Mouse (Mus musculus): ENCODE measurements at regions not wholly inside any gene's neighbourhood (a gene's known extent, or its start where the extent isn't known, plus 50 kb on each side); places are given as distances from the start of the nearest gene placed in this dataset.

- no peak for ATAC-seq (ENCODE audit: insufficient read depth)
- H3K4me3 ChIP-seq (ENCODE audit: low read depth, low read length): no peak overlapping the region
- WGBS: 39% methylated on average over 2 of the region's 2 CpGs
These were observed 118.7 kb upstream of the Bank1 start for GRCm38 (mm10) chr3:136444598-136444997.

GRCm38 (mm10) chr3:136442099-136442498 lies 116.2 kb upstream of the Bank1 start:
- DNase-seq: no peak
- H3K27me3 ChIP-seq (ENCODE audit: insufficient read depth, low read length): no peaks in the 10 kb centered on the region
- 73% methylated on average over 2 of the region's 2 CpGs for WGBS
- H3K4me3 ChIP-seq (ENCODE audit: low read depth, low read length): no peak overlapping the region
- H3K36me3 ChIP-seq (ENCODE audit: insufficient read depth): no peaks in the 10 kb centered on the region
- no peak overlapping the region for H3K4me2 ChIP-seq
- no peak overlapping the region for H3K9ac ChIP-seq
- no peaks in the 10 kb centered on the region for H3K4me1 ChIP-seq (ENCODE audit: insufficient read depth)
- TF ChIP-seq CTCF (IDR thresholded peaks at IDR 0.05; ENCODE audit: low read depth): peak; percentile 35; the same call in 1 of the 2 replicates
- no peaks in the 10 kb centered on the region for H3K9me3 ChIP-seq (ENCODE audit: low read depth, low read length)
- H3K27ac ChIP-seq (ENCODE audit: low read depth): no peak overlapping the region
- no peak for ATAC-seq (ENCODE audit: insufficient read depth)

More at GRCm38 (mm10) chr3:136444598-136444997, 118.7 kb upstream of the Bank1 start:
- TF ChIP-seq CTCF (IDR thresholded peaks at IDR 0.05; ENCODE audit: low read depth): no peak
- Histone ChIP-seq H3K9me3 (ENCODE audit: low read depth, low read length) (no peaks in the 10 kb centered on the region), H3K36me3 (ENCODE audit: insufficient read depth) (no peaks in the 10 kb centered on the region), H3K27ac (ENCODE audit: low read depth) (no peak overlapping the region), H3K4me2 (no peak overlapping the region), H3K27me3 (ENCODE audit: insufficient read depth, low read length) (no peaks in the 10 kb centered on the region), H3K4me1 (ENCODE audit: insufficient read depth) (no peaks in the 10 kb centered on the region), H3K9ac (no peak overlapping the region)
- DNase-seq: no peak

GRCm38 (mm10) chr3:136439907-136440645 lies 114.2 kb upstream of the Bank1 start:
- H3K27ac ChIP-seq (ENCODE audit: low read depth): no peak overlapping the region
- DNase-seq: no peak
- no peak overlapping the region for H3K4me2 ChIP-seq
- H3K4me1 ChIP-seq (ENCODE audit: insufficient read depth): no peaks in the 10 kb centered on the region
- no peak for ATAC-seq (ENCODE audit: insufficient read depth)
- H3K36me3 ChIP-seq (ENCODE audit: insufficient read depth): no peaks in the 10 kb centered on the region
- no peak overlapping the region for H3K9ac ChIP-seq
- H3K4me3 ChIP-seq (ENCODE audit: low read depth, low read length): no peak overlapping the region
- H3K9me3 ChIP-seq (ENCODE audit: low read depth, low read length): no peaks in the 10 kb centered on the region
- WGBS: 81% methylated on average over 7 of the region's 7 CpGs
- H3K27me3 ChIP-seq (ENCODE audit: insufficient read depth, low read length): no peaks in the 10 kb centered on the region
- no peak for TF ChIP-seq CTCF (IDR thresholded peaks at IDR 0.05; ENCODE audit: low read depth)

GRCm38 (mm10) chr3:136439350-136439749 lies 113.5 kb upstream of the Bank1 start:
- Histone ChIP-seq H3K4me1 (ENCODE audit: insufficient read depth) (no peaks in the 10 kb centered on the region), H3K27ac (ENCODE audit: low read depth) (no peak overlapping the region), H3K9me3 (ENCODE audit: low read depth, low read length) (no peaks in the 10 kb centered on the region), H3K4me2 (no peak overlapping the region), H3K36me3 (ENCODE audit: insufficient read depth) (no peaks in the 10 kb centered on the region), H3K9ac (no peak overlapping the region), H3K27me3 (ENCODE audit: insufficient read depth, low read length) (no peaks in the 10 kb centered on the region), H3K4me3 (ENCODE audit: low read depth, low read length) (no peak overlapping the region)
- DNase-seq (no peak), ATAC-seq (ENCODE audit: insufficient read depth) (no peak)
- 75% methylated on average over 5 of the region's 5 CpGs for WGBS
- TF ChIP-seq CTCF (IDR thresholded peaks at IDR 0.05; ENCODE audit: low read depth): no peak

- Histone ChIP-seq H3K4me3 (ENCODE audit: low read depth, low read length) (no peak overlapping the region), H3K27ac (ENCODE audit: low read depth) (no peak overlapping the region), H3K4me2 (no peak overlapping the region), H3K36me3 (ENCODE audit: insufficient read depth) (no peaks in the 10 kb centered on the region), H3K4me1 (ENCODE audit: insufficient read depth) (no peaks in the 10 kb centered on the region), H3K9me3 (ENCODE audit: low read depth, low read length) (no peaks in the 10 kb centered on the region), H3K27me3 (ENCODE audit: insufficient read depth, low read length) (no peaks in the 10 kb centered on the region), H3K9ac (no peak overlapping the region)
- ATAC-seq (ENCODE audit: insufficient read depth) (peak; percentile 62; the same call in 1 of the 2 replicates), DNase-seq (peak; percentile 62)
- whole genome bisulfite sequencing: 30% methylated on average over 5 of the region's 5 CpGs
- no peak for TF ChIP-seq CTCF (IDR thresholded peaks at IDR 0.05; ENCODE audit: low read depth)
These were observed 108.5 kb upstream of the Bank1 start for GRCm38 (mm10) chr3:136434407-136434806.

GRCm38 (mm10) chr3:136432072-136432471 lies 106.2 kb upstream of the Bank1 start:
- Histone ChIP-seq H3K9me3 (ENCODE audit: low read depth, low read length) (no peaks in the 10 kb centered on the region), H3K4me2 (no peak overlapping the region), H3K4me1 (ENCODE audit: insufficient read depth) (no peaks in the 10 kb centered on the region), H3K36me3 (ENCODE audit: insufficient read depth) (no peaks in the 10 kb centered on the region), H3K27me3 (ENCODE audit: insufficient read depth, low read length) (no peaks in the 10 kb centered on the region), H3K4me3 (ENCODE audit: low read depth, low read length) (no peak overlapping the region), H3K9ac (no peak overlapping the region), H3K27ac (ENCODE audit: low read depth) (no peak overlapping the region)
- DNase-seq: no peak
- no peak for ATAC-seq (ENCODE audit: insufficient read depth)
- TF ChIP-seq CTCF (IDR thresholded peaks at IDR 0.05; ENCODE audit: low read depth): no peak
- 82% methylated on average over 3 of the region's 3 CpGs for WGBS

- WGBS: 85% methylated on average over 2 of the region's 2 CpGs
- Histone ChIP-seq H3K27me3 (ENCODE audit: insufficient read depth, low read length) (no peaks in the 10 kb centered on the region), H3K36me3 (ENCODE audit: insufficient read depth) (no peaks in the 10 kb centered on the region), H3K4me2 (no peak overlapping the region), H3K4me3 (ENCODE audit: low read depth, low read length) (no peak overlapping the region), H3K9ac (no peak overlapping the region), H3K4me1 (ENCODE audit: insufficient read depth) (no peaks in the 10 kb centered on the region), H3K9me3 (ENCODE audit: low read depth, low read length) (no peaks in the 10 kb centered on the region), H3K27ac (ENCODE audit: low read depth) (no peak overlapping the region)
- ATAC-seq (ENCODE audit: insufficient read depth) (no peak), DNase-seq (no peak)
- TF ChIP-seq CTCF (IDR thresholded peaks at IDR 0.05; ENCODE audit: low read depth): no peak
These were observed 101.6 kb upstream of the Bank1 start for GRCm38 (mm10) chr3:136427427-136427826.

Measured in lung, embryonic 14.5 days (tissue).